Mouse (Mus musculus) c-Kit-positive CD71-positive TER-119-negative erythroid progenitor cells, embryonic 14.5 days (primary cell): Measurements from ENCODE around the gene Rergl.

Experiments
- DNase-seq: peaks from one replicate; pipeline ENCODE4 v3.0.0-alpha.2; 2013; ENCODE audit warnings: low read depth

Rergl gene

GRCm38 (mm10) chr6:139501876-139502275, at the start of gene Rergl:
Rergl (minus strand) TSS chr6:139501976.
- no peak for DNase-seq

- DNase-seq, result no peak
These were observed 36.7 kb upstream of the Rergl start for GRCm38 (mm10) chr6:139538469-139538868.

- DNase-seq, result no peak
These were observed 23.6 kb upstream of the Rergl start for GRCm38 (mm10) chr6:139525406-139525805.

GRCm38 (mm10) chr6:139524288-139524687, 22.5 kb upstream of the Rergl start:
- DNase-seq, result no peak

- DNase-seq, result no peak
These were observed 13.2 kb upstream of the Rergl start for GRCm38 (mm10) chr6:139514938-139515510.

- DNase-seq, result no peak
These were observed 22.0 kb downstream of the Rergl start for GRCm38 (mm10) chr6:139479730-139480129.

GRCm38 (mm10) chr6:139464980-139465379, 36.8 kb downstream of the Rergl start:
- no peak for DNase-seq

- DNase-seq, result no peak
These were observed 37.5 kb downstream of the Rergl start for GRCm38 (mm10) chr6:139464292-139464691.

GRCm38 (mm10) chr6:139461094-139461493, 40.7 kb downstream of the Rergl start:
- DNase-seq, result no peak

GRCm38 (mm10) chr6:139460470-139460869, 41.3 kb downstream of the Rergl start:
- DNase-seq, result no peak

- DNase-seq, result no peak
These were observed 57.8 kb downstream of the Rergl start for GRCm38 (mm10) chr6:139443999-139444398.
